Mouse (Mus musculus) lung, adult 2 months (tissue): ENCODE measurements around the gene Crhr1.

Source experiments
- CTCF ChIP-seq: fragments of 200-500 bp; IDR thresholded peaks from 2 replicates; pipeline ENCODE4 v1.5.1; 2011; ENCODE audit warnings: mild to moderate bottlenecking, low read length, control low read depth; ENCODE audit not compliant: insufficient read depth
- POLR2A ChIP-seq: fragments of 200-500 bp; IDR thresholded peaks from 2 replicates; pipeline ENCODE4 v1.6.1; 2011; ENCODE audit warnings: low read depth, mild to moderate bottlenecking, control low read depth, low read length, borderline replicate concordance; ENCODE audit errors: extremely low read depth

GRCm38 (mm10) chr11:104154820-104155635, 22.4 kb downstream of the Crhr1 start:
- no peak for TF ChIP-seq POLR2A
- TF ChIP-seq CTCF = no peak
